Mouse (Mus musculus) urinary bladder, postnatal 36 days (tissue): ENCODE results near the gene Gfra4.

Experiments used
- DNase-seq, 2 experiments: peaks; one replicate each; pipeline ENCODE4 v3.0.0; 2022; ENCODE audit warnings: low spot score in 2 of 2, mixed read lengths in 1 of 2

Gene Gfra4

GRCm38 (mm10) chr2:131042988-131043387 lies at the start of gene Gfra4:
Gene Gfra4 (minus strand): TSS chr2:131043088.
- no peak for DNase-seq

- peak in 1 of 2 experiments; percentile 40 for DNase-seq
These were observed 48.0 kb upstream of the Gfra4 start for GRCm38 (mm10) chr2:131090852-131091251.

GRCm38 (mm10) chr2:131089634-131090033 lies 46.7 kb upstream of the Gfra4 start:
- DNase-seq, result no peak

DNA sequence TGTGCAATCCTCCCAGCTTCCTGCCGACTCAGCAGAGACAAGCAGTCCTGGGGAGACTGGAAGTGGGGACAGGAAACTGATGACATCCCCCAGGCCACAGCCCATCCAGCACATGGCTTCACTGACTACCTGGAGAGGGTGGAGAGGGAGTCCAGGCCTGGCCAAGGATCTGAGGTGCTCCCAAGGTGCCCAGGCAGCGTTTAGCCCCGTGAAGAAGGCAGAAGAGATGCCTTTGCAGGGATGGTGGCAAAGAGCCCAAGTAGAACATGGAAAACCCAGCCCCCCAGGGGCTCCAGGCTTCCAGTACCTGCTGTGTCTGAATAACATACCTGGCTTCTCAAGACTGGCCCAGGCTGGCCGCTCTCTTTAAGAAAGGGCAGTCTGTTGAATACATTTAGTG lies 45.7 kb upstream of the Gfra4 start:
- DNase-seq, result no peak

DNA sequence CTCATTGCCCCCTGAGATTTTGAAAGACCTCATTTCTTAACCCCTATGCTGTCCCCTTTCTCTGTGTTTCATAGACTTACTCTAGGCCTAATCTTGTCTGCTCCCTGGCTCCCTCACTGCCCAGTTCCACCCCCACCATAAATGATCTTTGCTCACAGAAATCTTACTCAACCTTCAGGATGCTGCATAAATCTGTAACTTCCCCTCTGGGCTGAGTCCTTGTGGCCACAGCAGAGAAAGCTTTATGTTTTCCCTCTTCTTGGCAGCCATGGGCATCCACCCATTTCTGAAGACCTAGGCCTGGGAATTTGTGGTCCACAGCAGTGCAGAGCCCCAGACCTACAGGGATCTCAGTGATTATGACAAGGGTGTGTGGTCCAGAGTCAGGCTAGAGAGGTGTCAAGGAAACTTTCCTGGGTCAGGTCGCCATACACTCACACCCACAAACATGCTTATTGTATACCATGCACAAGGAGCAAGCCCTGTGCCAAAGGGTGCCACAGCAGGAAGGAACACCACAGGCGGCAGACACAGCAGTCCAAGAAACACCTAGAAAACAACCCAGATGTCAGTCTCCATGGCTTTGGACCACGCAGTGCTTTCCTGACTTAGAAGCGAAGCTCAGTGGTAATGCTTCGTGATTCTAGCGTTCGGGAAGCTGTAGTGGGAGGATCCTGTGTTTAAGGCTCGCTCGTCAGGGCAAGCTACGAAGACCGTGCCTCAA lies 43.9 kb upstream of the Gfra4 start, which contains the start of gene Siglec1:
Siglec1 (minus strand) TSS at position 99 of the 724 bp plus-strand sequence.
- DNase-seq, result no peak

- DNase-seq, result no peak
These were observed 41.3 kb upstream of the Gfra4 start for GRCm38 (mm10) chr2:131084206-131084605.

- DNase-seq, result no peak
These were observed 37.6 kb upstream of the Gfra4 start for GRCm38 (mm10) chr2:131080507-131080906.

DNA sequence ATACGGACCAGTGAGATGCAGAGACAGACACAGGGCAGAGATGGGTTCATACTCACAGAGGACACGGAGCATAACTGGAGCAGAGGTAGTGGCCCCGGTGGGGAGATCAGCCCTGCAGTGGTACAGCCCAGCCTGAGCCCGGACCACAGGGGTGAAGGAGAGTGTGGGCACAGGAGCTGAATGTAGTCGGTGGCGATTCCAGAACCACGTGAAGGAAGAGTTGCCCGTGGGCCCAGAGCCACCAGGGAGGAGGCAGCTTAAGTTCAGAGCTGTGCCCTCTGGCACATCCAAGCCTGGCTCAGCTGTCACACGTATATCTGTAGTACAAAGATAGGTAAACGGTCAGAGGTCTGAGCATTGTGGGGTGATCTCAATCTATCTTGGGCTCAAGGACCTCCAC lies 29.6 kb upstream of the Gfra4 start:
- DNase-seq, result no peak

DNA sequence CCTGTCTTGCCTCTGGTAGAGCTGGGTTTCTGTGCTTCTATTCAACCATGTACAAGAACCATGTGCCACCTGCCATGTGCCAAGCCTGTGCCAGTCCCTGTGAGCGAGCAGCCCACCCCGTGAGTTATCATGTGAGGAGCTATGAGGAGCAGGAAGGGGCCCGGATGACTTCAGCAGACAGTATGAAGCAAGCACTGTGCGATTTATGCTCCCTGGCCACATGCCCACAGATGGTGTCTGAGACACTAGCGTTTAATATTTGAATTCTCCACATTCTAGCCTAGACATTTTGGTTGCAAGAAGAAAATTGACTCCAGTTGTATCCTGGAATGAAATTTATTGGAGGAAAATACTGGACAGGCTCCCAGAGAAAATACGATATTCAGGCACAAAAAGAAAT lies 24.6 kb upstream of the Gfra4 start:
- DNase-seq, result no peak

GRCm38 (mm10) chr2:131066342-131066741 lies 23.5 kb upstream of the Gfra4 start:
- no peak for DNase-seq

DNA sequence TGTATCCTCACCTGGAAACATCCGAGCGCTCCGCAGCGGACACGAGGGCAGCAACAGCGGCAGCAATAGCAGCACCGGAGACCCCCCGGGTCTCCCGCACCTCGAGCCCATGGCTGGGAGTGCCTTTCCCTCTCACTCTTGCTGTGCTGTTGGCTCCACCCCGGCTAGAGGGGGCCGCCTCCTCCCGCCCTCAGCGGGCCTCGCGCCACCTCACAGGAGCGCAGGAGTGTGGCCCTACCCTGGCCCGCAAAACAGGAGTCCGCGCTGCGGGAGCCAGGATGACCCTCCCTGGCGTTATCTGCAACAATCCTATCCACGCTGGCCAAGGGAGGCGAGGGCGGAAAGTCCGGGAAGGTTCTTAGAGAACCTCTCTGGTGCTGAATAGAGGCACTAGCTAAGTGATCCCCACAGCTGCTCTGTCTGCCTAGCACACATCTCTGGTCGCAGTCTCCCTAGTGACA lies 20.5 kb upstream of the Gfra4 start, which contains the start of gene Adam33:
Adam33 (minus strand) TSS at position 411 of the 461 bp plus-strand sequence.
- no peak for DNase-seq

DNA sequence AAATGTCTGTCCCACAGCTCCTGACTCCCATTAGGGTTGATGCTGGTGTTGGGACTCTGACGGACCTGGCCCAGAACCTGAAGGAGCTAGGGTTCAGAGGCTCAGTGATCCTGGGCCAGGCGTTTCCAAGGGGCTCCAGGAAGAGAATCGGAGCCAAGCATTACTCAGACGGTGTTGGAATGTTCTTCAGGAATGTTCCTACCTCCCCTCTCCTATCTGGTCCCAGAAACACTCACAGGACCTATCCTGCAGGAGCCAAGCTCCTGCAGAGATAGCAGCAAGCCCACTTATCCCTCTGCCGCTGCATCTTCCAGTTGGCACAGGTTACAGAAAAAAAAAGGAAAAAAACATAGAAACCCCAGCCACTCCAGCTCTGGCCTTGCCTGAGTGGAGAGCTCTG lies 18.7 kb upstream of the Gfra4 start:
- DNase-seq, result no peak

DNA sequence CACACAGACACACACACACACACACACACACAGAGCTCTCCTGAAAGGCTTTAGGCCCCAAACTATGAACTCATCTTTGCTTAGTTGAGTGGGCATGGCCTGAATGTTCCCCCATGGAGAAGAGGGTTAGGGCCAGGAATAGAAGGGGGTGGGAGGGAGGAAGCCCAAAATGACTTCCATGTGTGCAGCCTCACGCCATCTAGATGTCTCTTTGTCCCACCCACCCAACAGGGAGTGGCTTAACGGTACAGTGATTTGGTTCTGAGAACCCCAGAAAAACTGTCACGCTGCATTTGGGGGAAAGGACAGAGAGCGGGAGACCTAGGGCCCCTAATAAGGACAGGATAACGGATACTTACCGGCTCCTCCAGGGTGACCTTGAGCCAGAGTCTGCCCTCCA lies 17.9 kb upstream of the Gfra4 start:
- no peak for DNase-seq

DNA sequence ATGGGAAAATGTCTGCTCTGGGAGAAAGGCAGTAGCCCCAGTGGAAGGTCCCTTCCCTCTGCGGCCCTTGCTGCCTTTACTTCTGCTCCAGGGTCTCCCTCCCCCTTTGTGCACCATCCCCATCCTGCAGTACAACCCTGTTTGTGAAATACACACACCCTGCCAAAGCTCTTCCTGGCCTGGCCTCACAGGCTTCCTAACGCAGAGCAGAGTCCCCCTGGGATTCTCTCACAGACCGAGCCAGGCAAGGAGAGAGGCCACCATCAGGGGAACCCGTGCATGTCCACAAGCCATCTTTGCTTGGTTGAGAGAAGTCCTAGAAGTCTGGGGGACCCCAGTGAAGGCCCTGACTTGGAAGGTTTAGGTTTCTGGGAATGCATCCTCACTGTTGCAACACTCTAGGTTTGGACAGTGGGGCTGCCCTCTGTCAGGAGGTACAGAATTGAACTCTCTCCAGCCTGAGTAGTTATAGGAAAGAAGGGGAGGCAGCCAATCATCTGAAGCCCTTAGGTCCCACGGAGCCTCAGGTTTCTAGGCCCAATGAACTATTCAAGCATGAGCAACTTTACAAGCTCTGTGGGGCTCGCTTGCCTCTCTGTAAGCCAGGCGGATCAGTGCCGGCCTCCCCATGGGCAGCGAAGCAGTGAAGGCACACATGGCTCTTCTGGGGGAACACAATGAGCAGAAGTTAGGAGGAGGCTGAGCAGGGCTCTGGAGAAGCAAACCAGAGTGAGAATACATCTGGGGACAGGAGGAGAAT lies 17.1 kb upstream of the Gfra4 start:
- DNase-seq, result no peak

DNA sequence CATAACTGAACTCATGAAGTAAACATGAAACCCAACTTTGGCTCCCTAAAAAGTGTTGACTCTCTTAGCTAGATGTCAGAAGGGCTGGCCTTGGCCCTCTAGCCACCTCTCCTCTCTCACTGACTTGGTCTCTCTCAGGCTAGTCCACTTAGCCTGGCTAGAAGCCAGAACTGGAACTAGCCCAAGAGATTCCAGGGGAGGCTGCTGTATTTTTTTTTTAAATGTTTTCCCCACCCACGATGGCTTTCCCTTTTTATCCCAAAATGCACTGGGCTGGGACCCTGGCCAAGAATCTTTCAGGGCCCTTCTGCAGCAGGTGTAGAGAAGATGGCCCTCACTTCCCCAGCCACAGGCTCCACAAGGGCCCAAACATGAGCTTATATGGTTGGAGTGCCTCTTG lies 16.5 kb upstream of the Gfra4 start:
- peak; percentile 51 to 80 for DNase-seq

DNA sequence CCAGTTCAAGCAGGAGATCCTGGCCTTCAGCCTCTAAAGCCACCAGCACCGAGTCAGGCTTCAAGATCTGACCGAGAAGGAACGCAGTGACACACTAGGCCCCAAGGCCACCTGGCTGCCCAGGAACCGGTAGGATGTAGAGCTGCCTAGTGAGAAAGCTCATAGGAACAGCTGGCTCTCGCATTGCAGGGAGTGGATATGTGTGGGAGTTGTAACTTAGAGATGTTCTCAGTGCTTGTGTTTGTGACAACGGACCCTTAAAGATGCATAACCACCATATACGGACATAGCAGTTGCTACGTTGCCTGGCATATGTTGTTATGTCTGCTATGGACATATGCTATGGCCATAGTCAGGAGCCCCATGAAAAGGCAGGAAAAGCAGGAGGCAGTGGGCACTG lies 15.8 kb upstream of the Gfra4 start:
- no peak for DNase-seq

DNA sequence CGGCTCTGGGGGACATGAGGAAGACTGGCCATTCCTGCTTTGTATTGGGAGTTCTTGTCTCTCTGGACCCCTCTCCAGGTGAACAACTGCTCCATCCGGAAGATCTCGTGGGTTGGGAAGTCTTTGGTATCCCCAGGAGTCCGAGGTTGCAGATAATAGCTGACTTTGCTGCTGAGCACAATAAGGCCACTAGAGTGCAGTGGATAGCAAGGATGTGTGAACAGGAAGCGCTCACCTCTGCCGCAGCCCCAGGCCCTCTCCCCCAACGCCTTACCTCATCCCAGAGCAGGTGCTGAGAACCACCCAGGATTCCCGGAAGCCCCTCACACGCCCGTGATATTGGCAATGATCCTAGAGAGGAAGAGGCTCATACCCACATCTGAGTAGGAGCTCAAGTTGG lies 13.3 kb upstream of the Gfra4 start:
- DNase-seq, result no peak

GRCm38 (mm10) chr2:131055631-131056030 lies 12.7 kb upstream of the Gfra4 start:
- no peak for DNase-seq

GRCm38 (mm10) chr2:131054646-131055264 lies 11.9 kb upstream of the Gfra4 start:
- DNase-seq, result no peak

GRCm38 (mm10) chr2:131053851-131054645 lies 11.2 kb upstream of the Gfra4 start:
- no peak for DNase-seq

DNA sequence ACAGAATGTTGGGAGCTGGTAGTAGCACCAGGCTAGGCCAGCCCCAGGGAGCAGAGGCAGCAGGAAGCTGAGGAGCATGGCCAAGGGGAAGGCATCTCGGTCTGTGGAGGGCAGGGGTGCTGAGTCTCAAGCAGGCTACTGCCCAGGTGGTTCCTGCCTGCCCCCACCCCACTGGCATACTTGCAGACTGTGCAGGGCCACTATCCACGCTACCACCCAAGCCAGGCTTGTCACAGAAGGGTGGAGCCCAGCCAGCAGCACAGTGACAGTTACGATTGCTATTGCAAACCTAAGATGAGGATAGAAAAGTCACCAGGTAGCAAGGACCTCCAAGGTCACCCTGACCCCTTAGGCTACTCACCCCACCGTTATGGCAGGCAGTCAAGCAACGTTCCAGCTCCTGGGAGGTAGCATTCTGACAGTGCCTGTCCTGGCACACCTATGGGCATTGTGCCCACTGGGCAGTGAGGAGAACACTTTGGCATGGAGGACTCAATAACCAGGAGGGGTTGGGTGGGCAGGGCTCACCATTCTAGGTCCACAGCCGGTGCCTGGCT lies 10.1 kb upstream of the Gfra4 start:
- no peak for DNase-seq
